Mouse (Mus musculus): Measurements from ENCODE around the gene Acd. TPM values are rescaled to one million over a fixed set of nuclear protein-coding genes. Genes with fewer than 3 reads are reported as not detected.

Acd gene
- 10 to 100 TPM; 13.8 to 16.9 TPM for total RNA-seq (2021)
- long read RNA-seq, experiment 1, transcript Acd-201 (11 exons, 3,154 nt): major isoform, 17 of 28 reads
- long read RNA-seq, experiment 1, partial matches to known transcripts: 4 of 28 reads
- long read RNA-seq, experiment 1, other reads (novel, unspliced or antisense): 7 of 28 reads
- long read RNA-seq, experiment 2, transcript Acd-201 (11 exons, 3,154 nt): major isoform, 7 of 19 reads
- long read RNA-seq, experiment 2, partial matches to known transcripts: 8 of 19 reads
- long read RNA-seq, experiment 2, other reads (novel, unspliced or antisense): 4 of 19 reads

GRCm38 (mm10) chr8:105700966-105701824 lies at the start of gene Acd, which contains the start of gene Pard6a:
Gene Acd (minus strand): TSS chr8:105701102.
Gene Pard6a (plus strand): TSS chr8:105701148.
- intact Hi-C loops (cut with DNase I): no loop called here
- DNase-seq: peak; percentile 98

- intact Hi-C loops (cut with DNase I): no loop called here
- DNase-seq: peak; percentile 59 to 77
Observed at GRCm38 (mm10) chr8:105750606-105751005, 49.7 kb upstream of the Acd start.

- intact Hi-C loops (cut with DNase I): no loop called here
- no peak for DNase-seq
Observed at GRCm38 (mm10) chr8:105743301-105743700, 42.4 kb upstream of the Acd start.

GRCm38 (mm10) chr8:105739216-105739615 lies 38.3 kb upstream of the Acd start:
- intact Hi-C loops (cut with DNase I): no loop called here
- DNase-seq: no peak

- intact Hi-C loops (cut with DNase I): no loop called here
- DNase-seq: no peak
Observed at GRCm38 (mm10) chr8:105732186-105732585, 31.3 kb upstream of the Acd start.

GRCm38 (mm10) chr8:105727397-105728124 lies 26.7 kb upstream of the Acd start:
- peak; percentile 51 to 53 for DNase-seq
- intact Hi-C loops (cut with DNase I): no loop called here

- intact Hi-C loops (cut with DNase I): no loop called here
- DNase-seq: no peak
Observed at GRCm38 (mm10) chr8:105725726-105726125, 24.8 kb upstream of the Acd start.

GRCm38 (mm10) chr8:105722861-105723260 lies 22.0 kb upstream of the Acd start:
- intact Hi-C loops (cut with DNase I): no loop called here
- no peak for DNase-seq

- no peak for DNase-seq
- intact Hi-C loops (cut with DNase I): no loop called here
Observed at GRCm38 (mm10) chr8:105719637-105720036, 18.7 kb upstream of the Acd start.

- intact Hi-C loops (cut with DNase I): no loop called here
Observed at GRCm38 (mm10) chr8:105716302-105716945, 15.5 kb upstream of the Acd start.

GRCm38 (mm10) chr8:105715042-105715441 lies 14.1 kb upstream of the Acd start:
- intact Hi-C loops (cut with DNase I): loop anchor here (2.0 kb wide), 2 partner anchors 112 to 216 kb away; partner anchors contain the start of genes Ranbp10 and Tsnaxip1
- peak in 1 of 2 experiments; percentile 33 for DNase-seq

More at GRCm38 (mm10) chr8:105716302-105716945, 15.5 kb upstream of the Acd start:
- DNase-seq: no peak

GRCm38 (mm10) chr8:105714139-105714538 lies 13.2 kb upstream of the Acd start:
- peak; percentile 88 to 93 for DNase-seq
- intact Hi-C loops (cut with DNase I): loop anchor here (2.0 to 5.0 kb wide), 4 partner anchors 43 to 308 kb away; partner anchors contain the start of genes Gfod2, Ranbp10 and Tsnaxip1

- no peak for DNase-seq
- intact Hi-C loops (cut with DNase I): loop anchor here (5.0 kb wide), 2 partner anchors 45 to 310 kb away; partner anchors contain the start of gene Gfod2
Observed at GRCm38 (mm10) chr8:105712286-105712685, 11.4 kb upstream of the Acd start.

- intact Hi-C loops (cut with DNase I): loop anchor here (5.0 kb wide), 1 partner anchor 303 kb away; the partner anchor contains the start of gene Ddx28
- DNase-seq: no peak
Observed at GRCm38 (mm10) chr8:105709317-105709716, 8.4 kb upstream of the Acd start.

GRCm38 (mm10) chr8:105708675-105709074 lies 7.8 kb upstream of the Acd start:
- no peak for DNase-seq
- intact Hi-C loops (cut with DNase I): loop anchor here (5.0 kb wide), 1 partner anchor 304 kb away; the partner anchor contains the start of gene Ddx28

- intact Hi-C loops (cut with DNase I): loop anchor here (5.0 kb wide), 1 partner anchor 305 kb away; the partner anchor contains the start of gene Ddx28
- DNase-seq: peak; percentile 75 to 87
Observed at GRCm38 (mm10) chr8:105707498-105708403, 6.8 kb upstream of the Acd start, which contains the start of the genes 4933405L10Rik and Enkd1. Gene 4933405L10Rik (plus strand): TSS chr8:105707655. Gene Enkd1 (minus strand): TSS chr8:105708210.

- intact Hi-C loops (cut with DNase I): loop anchor here (5.0 kb wide), 1 partner anchor 306 kb away; the partner anchor contains the start of gene Ddx28
- no peak for DNase-seq
Observed at GRCm38 (mm10) chr8:105706426-105706825, 5.5 kb upstream of the Acd start.

GRCm38 (mm10) chr8:105704955-105705354 lies 4.1 kb upstream of the Acd start:
- DNase-seq: no peak
- intact Hi-C loops (cut with DNase I): loop anchor here (5.0 kb wide), 1 partner anchor 307 kb away; the partner anchor contains the start of gene Ddx28
